Mouse (Mus musculus): ENCODE results near the gene Gm27029. TPM values are rescaled to one million over a fixed set of nuclear protein-coding genes. Genes with fewer than 3 reads are reported as not detected.
"Not testable (repeated sequence)": the region's sequence is repeated elsewhere in the genome, so short reads cannot be mapped to it uniquely, and the experiment has no call there.

Gm27029 gene
- polyA plus RNA-seq (2012; ENCODE audit: insufficient read depth, insufficient read length, missing spikeins) = 3.9 and 5.3 TPM in 2 replicates

DNA sequence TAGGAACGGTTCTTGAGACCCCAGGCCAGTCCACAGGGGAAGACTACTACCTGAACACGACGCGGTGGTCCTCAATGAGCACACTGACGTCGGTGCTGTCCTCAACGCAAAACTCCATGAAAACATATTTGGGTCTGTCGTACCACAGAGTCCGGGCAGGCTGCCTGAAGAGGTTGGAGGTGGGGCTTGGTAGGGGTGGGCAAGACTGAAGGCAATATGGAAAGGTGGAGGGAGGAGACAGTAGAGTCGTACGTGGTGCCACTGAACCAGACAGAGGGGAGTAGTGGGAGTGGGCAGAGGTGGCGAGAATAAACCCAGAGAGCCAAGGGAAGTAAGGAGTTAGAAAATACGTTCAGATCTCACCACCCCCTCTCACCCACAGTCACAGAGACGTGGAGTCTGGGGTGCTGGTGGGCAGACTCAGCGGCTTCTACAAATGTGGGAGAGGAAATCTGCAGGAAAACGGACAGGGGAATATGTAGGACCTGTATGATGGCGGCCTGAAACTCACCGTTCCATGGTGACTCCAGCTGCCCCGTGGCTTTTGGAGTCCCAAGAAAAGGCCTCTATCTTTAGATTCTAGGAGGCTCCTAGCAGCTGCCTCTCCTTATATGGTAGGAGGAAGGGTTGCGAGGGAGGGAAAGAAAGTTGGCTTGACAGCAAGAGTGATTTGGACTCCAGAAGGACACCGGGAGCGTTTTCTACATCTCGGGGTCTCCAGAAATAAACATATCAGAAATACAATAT is at the start of gene Gm27029:
TSS of gene Gm27029 (minus strand) at position 692 of the 747 bp plus-strand sequence.
- peak within 1 kb of the TSS; percentile 62 for H3K27ac ChIP-seq (ENCODE audit: insufficient read depth, low read depth, low read length)
- peaks cover 17% of the 10 kb centered on the region for H3K4me1 ChIP-seq (ENCODE audit: control insufficient read depth, insufficient read depth, low read length)
- TF ChIP-seq POLR2A (IDR thresholded peaks at IDR 0.05; ENCODE audit: borderline replicate concordance, low read depth, low read length) (no peak), CTCF (IDR thresholded peaks at IDR 0.05; ENCODE audit: low read depth, low read length) (no peak)
- H3K4me3 ChIP-seq (ENCODE audit: insufficient read depth, low read length) = peak within 1 kb of the TSS; percentile 85

DNA sequence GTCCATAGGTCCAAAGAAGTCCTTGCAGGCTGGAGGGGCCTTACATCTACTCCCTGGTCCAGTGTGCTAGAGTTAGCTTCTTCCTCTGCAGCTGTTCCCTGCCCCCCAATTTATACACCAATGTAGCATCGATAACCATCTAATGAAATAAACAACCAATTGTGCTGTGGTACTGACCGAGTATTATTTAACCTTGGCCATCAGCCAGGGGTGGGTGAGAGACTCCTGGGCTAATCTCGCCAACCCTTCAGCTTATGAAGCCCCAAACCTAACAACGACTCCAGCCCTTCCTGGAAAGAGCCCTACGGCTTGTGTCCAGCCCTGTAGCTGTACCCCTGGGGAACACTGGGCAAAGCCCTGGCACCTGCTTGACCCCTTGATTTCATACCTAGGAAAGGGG is 49.7 kb upstream of the Gm27029 start:
- TF ChIP-seq CTCF (IDR thresholded peaks at IDR 0.05; ENCODE audit: low read depth, low read length) (no peak), POLR2A (IDR thresholded peaks at IDR 0.05; ENCODE audit: borderline replicate concordance, low read depth, low read length) (no peak)

DNA sequence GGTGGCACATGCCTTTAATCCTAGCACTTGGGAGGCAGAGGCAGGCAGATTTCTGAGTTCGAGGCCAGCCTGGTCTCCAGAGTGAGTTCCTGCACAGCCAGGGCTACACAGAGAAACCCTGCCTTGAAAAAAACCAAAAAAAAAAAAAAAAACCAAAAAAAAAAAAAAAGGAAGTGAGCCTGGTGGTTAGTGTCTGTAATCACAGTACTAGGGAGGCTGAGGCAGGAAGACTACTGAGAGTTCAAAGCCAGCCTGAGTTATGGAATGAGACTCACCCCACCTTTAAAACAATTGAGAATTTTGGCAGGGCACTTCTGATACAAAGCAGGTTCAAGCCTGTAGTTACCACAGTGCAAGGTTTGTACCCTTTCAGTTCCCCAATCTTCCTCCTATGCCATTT is 49.1 kb upstream of the Gm27029 start:
- H3K4me1 ChIP-seq (ENCODE audit: control insufficient read depth, insufficient read depth, low read length); H3K4me3 ChIP-seq (ENCODE audit: insufficient read depth, low read length); H3K27ac ChIP-seq (ENCODE audit: insufficient read depth, low read depth, low read length): not testable (repeated sequence)

More for the DNA sequence above, 49.7 kb upstream of the Gm27029 start:
- Histone ChIP-seq H3K4me1 (ENCODE audit: control insufficient read depth, insufficient read depth, low read length) (no peaks in the 10 kb centered on the region), H3K4me3 (ENCODE audit: insufficient read depth, low read length) (no peak overlapping the region), H3K27ac (ENCODE audit: insufficient read depth, low read depth, low read length) (no peak overlapping the region)

DNA sequence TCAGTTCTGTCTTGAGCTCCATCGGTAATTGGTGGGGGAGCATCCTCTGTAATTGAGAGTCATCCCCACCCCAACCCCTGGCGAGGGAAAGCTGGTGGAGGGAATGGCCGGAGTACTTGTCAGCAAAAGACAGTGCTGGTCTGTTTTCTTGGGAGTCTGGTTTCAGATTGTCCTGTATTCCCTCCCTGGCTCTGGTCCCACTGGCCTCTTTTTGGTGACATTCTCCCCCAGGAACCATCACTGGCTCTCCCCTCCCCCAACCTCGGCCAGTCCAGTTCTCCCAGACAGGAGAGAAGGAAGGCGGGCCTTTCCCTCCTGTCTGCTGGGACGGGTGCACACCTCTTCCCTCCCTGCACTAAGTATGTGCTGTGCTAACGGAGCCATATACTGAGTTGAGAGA is 47.7 kb upstream of the Gm27029 start:
- Histone ChIP-seq H3K4me3 (ENCODE audit: insufficient read depth, low read length) (no peak overlapping the region), H3K27ac (ENCODE audit: insufficient read depth, low read depth, low read length) (no peak overlapping the region), H3K4me1 (ENCODE audit: control insufficient read depth, insufficient read depth, low read length) (no peaks in the 10 kb centered on the region)
- no peak for TF ChIP-seq POLR2A (IDR thresholded peaks at IDR 0.05; ENCODE audit: borderline replicate concordance, low read depth, low read length)
- TF ChIP-seq CTCF (IDR thresholded peaks at IDR 0.05; ENCODE audit: low read depth, low read length) = no peak

DNA sequence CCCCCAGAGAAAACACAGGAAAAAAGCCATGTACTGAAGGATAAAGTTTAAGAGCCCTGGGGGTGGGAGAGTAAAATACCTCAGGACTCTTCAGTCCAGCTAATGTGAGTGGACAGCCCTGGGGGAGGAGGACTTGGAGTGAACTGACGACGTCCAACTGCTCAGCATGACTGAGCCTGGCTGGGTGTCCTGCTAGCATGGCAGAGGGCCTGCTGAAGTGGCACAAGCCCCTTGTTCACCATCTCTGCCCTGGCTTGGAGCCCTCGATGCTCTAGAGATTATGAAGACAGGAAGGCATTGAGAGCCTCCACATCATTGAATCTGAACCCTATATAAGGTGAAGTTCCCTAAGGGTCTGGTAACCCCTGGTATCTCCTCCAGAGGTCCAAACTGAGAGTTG is 47.3 kb upstream of the Gm27029 start:
- no peak overlapping the region for H3K27ac ChIP-seq (ENCODE audit: insufficient read depth, low read depth, low read length)
- no peak overlapping the region for H3K4me3 ChIP-seq (ENCODE audit: insufficient read depth, low read length)
- TF ChIP-seq CTCF (IDR thresholded peaks at IDR 0.05; ENCODE audit: low read depth, low read length) (no peak), POLR2A (IDR thresholded peaks at IDR 0.05; ENCODE audit: borderline replicate concordance, low read depth, low read length) (no peak)
- H3K4me1 ChIP-seq (ENCODE audit: control insufficient read depth, insufficient read depth, low read length) = 0 out of 2 replicates have a peak, but pooled peaks cover 3% of the 10 kb centered on the region

DNA sequence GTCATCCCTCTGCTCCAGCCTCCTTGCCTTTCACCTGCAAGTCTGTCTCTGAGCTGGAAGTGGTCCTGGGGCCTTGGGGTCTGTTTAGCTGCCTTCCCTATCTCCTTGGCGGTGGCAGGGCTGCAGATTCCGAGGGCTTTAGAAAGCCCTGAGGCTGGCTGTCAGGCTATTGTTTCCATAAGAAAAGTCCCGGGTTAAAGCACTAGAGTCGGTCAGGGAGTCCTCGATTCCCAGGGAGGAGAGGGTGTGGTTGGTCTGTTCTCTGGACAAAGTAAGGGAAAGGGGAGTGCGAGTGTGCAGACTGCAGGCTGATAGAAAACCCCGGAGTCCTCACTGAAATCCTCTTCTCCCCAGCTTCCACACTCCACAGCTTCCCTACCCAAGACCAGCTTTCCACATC is 45.6 kb upstream of the Gm27029 start:
- H3K4me1 ChIP-seq (ENCODE audit: control insufficient read depth, insufficient read depth, low read length) = 0 out of 2 replicates have a peak, but pooled peaks cover 6% of the 10 kb centered on the region
- H3K4me3 ChIP-seq (ENCODE audit: insufficient read depth, low read length) = no peak overlapping the region
- TF ChIP-seq CTCF (IDR thresholded peaks at IDR 0.05; ENCODE audit: low read depth, low read length) = no peak
- TF ChIP-seq POLR2A (IDR thresholded peaks at IDR 0.05; ENCODE audit: borderline replicate concordance, low read depth, low read length) = no peak
- H3K27ac ChIP-seq (ENCODE audit: insufficient read depth, low read depth, low read length) = no peak overlapping the region

DNA sequence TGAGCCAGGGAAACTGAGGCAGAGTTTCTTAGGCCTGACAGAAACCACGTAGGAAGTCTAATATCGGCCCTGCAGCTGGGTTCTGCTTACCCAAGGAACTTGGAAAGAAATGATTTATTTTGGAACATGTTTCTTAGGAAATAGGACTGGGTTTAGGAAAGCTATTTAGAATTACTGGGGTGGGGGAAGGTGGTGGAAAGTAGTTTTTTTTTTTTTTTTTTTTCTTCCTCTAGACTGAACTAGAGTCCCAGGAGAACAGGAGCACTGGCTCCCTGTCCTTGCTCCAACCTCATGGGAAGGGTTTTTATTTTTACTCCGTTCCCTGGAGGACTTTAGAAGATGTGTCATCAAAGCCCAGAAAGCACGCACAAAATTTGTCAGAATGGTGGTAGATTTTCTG is 44.6 kb upstream of the Gm27029 start:
- TF ChIP-seq CTCF (IDR thresholded peaks at IDR 0.05; ENCODE audit: low read depth, low read length) (no peak), POLR2A (IDR thresholded peaks at IDR 0.05; ENCODE audit: borderline replicate concordance, low read depth, low read length) (no peak)
- Histone ChIP-seq H3K4me1 (ENCODE audit: control insufficient read depth, insufficient read depth, low read length) (peaks cover 8% of the 10 kb centered on the region), H3K27ac (ENCODE audit: insufficient read depth, low read depth, low read length) (no peak overlapping the region), H3K4me3 (ENCODE audit: insufficient read depth, low read length) (no peak overlapping the region)

DNA sequence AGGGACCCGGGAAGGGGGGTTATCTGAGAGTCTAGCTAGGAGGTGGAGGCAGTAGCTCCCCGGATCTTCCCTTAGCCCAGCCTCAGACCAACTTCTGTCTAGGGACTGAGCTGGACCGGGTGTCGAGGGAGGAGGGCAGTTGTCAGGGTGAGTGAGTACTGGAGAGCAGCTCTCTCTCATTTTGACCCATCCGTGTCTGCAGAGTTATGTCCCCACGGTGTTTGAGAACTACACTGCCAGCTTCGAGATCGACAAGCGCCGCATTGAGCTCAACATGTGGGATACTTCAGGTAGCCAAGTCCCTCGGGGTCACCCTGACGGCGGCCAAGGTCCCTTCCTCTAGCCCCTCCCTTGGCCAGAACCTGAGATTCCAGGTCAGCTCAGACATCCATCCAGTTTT is 44.1 kb upstream of the Gm27029 start:
- Histone ChIP-seq H3K4me1 (ENCODE audit: control insufficient read depth, insufficient read depth, low read length) (peaks cover 12% of the 10 kb centered on the region), H3K27ac (ENCODE audit: insufficient read depth, low read depth, low read length) (no peak overlapping the region), H3K4me3 (ENCODE audit: insufficient read depth, low read length) (no peak overlapping the region; the same call in 1 of the 2 replicates)
- TF ChIP-seq CTCF (IDR thresholded peaks at IDR 0.05; ENCODE audit: low read depth, low read length) = no peak
- no peak for TF ChIP-seq POLR2A (IDR thresholded peaks at IDR 0.05; ENCODE audit: borderline replicate concordance, low read depth, low read length)

DNA sequence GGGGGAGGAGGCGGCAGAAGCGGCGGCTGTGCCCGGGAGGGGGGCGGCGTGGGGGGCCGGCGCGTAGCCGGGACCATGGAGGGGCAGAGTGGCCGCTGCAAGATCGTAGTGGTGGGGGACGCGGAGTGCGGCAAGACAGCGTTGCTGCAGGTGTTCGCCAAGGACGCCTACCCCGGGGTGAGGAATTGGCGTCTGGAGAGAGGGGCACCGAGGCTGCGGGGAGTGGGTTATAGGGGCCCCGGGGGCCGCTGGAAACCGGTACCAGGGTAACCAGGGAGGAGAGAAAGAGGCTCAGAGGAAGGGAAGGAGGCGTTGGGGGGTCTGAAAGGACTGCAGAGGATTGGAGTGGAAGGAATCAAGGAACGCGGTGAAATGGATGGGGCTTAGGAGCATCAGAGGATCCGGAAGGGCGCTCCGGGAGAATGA is 43.7 kb upstream of the Gm27029 start:
- no peak for TF ChIP-seq POLR2A (IDR thresholded peaks at IDR 0.05; ENCODE audit: borderline replicate concordance, low read depth, low read length)
- no peak for TF ChIP-seq CTCF (IDR thresholded peaks at IDR 0.05; ENCODE audit: low read depth, low read length)
- no peak overlapping the region for H3K27ac ChIP-seq (ENCODE audit: insufficient read depth, low read depth, low read length)
- peak overlapping the region; percentile 67 for H3K4me3 ChIP-seq (ENCODE audit: insufficient read depth, low read length)
- peaks cover 16% of the 10 kb centered on the region for H3K4me1 ChIP-seq (ENCODE audit: control insufficient read depth, insufficient read depth, low read length)

DNA sequence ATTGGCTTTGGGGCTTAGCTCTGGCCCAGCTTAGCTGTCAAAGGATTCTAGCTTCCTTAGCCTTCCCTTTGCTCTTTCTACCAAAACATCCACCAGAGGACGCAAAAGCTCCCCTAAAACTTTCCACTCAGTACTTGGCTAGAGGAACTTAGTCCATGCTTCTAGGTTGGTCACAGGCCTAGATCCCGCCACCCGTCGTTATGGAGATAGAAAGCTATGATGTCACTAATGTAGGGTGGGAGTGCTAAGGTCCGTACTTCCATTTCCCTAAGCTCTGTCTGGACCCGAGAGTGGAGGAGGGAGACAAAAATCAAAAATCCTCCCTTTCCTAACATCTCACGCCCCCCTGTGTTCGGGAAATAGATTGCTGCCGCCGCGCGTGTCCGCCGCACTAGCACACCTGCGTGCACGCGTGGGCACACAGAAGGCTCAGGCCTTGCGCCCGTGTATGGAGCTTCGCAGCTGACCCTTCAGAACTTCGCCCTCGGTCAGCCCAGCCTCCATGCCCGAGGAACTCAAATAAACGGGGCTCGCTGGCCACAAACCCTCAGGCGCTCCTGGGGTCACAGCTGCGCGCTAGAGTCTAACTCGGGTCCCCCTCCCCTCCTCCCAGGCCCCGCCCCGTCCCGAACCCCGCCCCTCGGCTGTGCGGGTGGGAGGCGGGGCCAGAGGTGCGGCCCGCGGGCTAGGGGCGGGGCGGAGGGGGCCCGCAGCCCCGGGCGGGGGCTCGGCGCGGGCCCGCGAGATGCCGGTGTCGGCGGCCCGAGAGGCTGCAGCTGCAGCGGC is 43.1 kb upstream of the Gm27029 start:
- Histone ChIP-seq H3K4me1 (ENCODE audit: control insufficient read depth, insufficient read depth, low read length) (peaks cover 21% of the 10 kb centered on the region), H3K27ac (ENCODE audit: insufficient read depth, low read depth, low read length) (peak overlapping the region; percentile 2; the same call in 1 of the 2 replicates), H3K4me3 (ENCODE audit: insufficient read depth, low read length) (peak overlapping the region; percentile 67)
- TF ChIP-seq CTCF (IDR thresholded peaks at IDR 0.05; ENCODE audit: low read depth, low read length) (no peak), POLR2A (IDR thresholded peaks at IDR 0.05; ENCODE audit: borderline replicate concordance, low read depth, low read length) (no peak)

DNA sequence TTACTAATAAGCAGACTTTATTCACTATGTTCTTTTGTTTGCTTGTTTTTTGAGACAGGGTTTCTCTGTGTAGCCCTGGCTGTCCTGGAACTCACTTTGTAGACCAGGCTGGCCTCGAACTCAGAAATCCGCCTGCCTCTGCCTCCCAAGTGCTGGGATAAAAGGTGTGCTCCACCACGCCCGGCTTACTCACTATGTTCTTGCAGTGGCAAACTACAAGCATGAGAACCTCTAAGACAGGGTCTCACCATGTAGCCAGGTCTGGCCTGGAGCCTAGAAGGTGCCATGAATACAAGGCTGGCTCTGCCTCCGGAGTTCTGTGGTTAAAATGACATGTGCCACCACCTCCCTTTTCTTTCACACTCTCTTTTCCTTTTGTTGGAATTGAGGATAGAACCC is 42.0 kb upstream of the Gm27029 start:
- not testable (repeated sequence) for H3K27ac ChIP-seq (ENCODE audit: insufficient read depth, low read depth, low read length)
- peaks cover 26% of the 10 kb centered on the region for H3K4me1 ChIP-seq (ENCODE audit: control insufficient read depth, insufficient read depth, low read length)
- H3K4me3 ChIP-seq (ENCODE audit: insufficient read depth, low read length) = peak overlapping the region; percentile 88; the same call in 1 of the 2 replicates

All from bone marrow macrophage, adult 2 months (primary cell).